Comparison of ENCODE assay signal across 9 mouse cellular contexts in the genomic region with DNA sequence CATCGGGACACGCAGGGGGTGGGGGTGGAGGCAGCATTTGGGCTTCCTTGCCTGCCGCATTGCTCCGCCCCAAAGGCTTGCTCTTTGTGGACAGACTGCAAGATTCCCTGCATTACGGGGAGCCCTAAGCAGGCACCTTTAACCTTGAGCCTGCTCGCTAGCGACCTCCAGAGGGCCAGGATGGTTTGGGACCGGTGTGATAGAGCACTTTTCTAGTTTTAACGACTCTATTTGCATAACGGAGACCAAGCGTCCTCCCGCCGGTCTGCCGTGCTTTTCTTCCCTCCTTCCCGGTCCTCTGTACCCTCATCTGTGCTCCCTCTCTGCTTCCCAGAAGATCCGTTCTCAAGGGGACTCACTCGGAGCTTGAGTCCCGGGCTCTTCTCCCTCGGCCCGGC. TPM values are rescaled to one million over a fixed set of nuclear protein-coding genes. Genes with fewer than 3 reads are reported as not detected.
DNase-seq lines count a peak whose midpoint lies in the region; ATAC-seq lines count a peak whose summit lies in the region.
"Had no signal": no experiment of that assay in that cellular context is flagged by ENCODE, and none has a peak within 500 bp of the region (broad histone marks: within the 10 kb centered on the region; RNA-seq: fewer than 3 reads in every experiment).

A gene (plus strand): TSS at position 70 of the 398 bp plus-strand sequence.

- H3K9ac ChIP-seq in intestine, embryonic 16.5 days (ENCODE audit: low read depth, low read length), result peak within 1 kb of the TSS; percentile 85
- peak within 1 kb of the TSS; percentile 98 for H3K9ac ChIP-seq in limb, embryonic 11.5 days (ENCODE audit: low read length)
- peak within 1 kb of the TSS; percentile 95 for H3K9ac ChIP-seq in midbrain, embryonic 12.5 days (replicated peaks)

- H3K36me3 ChIP-seq in intestine, embryonic 16.5 days (ENCODE audit: control insufficient read depth, insufficient read depth, low read length), result no peaks in the 10 kb centered on the region
- H3K36me3 ChIP-seq in limb, embryonic 11.5 days (ENCODE audit: control insufficient read depth, insufficient read depth, low read length), result no peaks in the 10 kb centered on the region
- H3K36me3 ChIP-seq in midbrain, embryonic 12.5 days, result no peaks in the 10 kb centered on the region

- peak; percentile 80 for DNase-seq in layer of hippocampus, adult 11-12 months (ENCODE audit: low spot score)
- DNase-seq in layer of hippocampus, adult 9-10 months (ENCODE audit: low spot score), result no peak
- peak; percentile 69 for DNase-seq in embryo, embryonic 11.5 days (ENCODE audit: low read depth, low spot score)
- peak; percentile 94 for DNase-seq in limb, embryonic 11.5 days (ENCODE audit: low spot score)
- DNase-seq in spleen, adult 18-20 months, result peak; percentile 85 to 94

- peak within 1 kb of the TSS; percentile 97 for H3K4me2 ChIP-seq in intestine, embryonic 16.5 days (ENCODE audit: low read depth, low read length)
- peak within 1 kb of the TSS; percentile 71 for H3K4me2 ChIP-seq in limb, embryonic 11.5 days (ENCODE audit: low read depth, severe bottlenecking)
- peak within 1 kb of the TSS; percentile 88 for H3K4me2 ChIP-seq in midbrain, embryonic 12.5 days (replicated peaks)

- H3K27me3 ChIP-seq in intestine, embryonic 16.5 days (replicated peaks; ENCODE audit: control insufficient read depth, insufficient read depth, low read length), result 0 out of 2 replicates have a peak, but pooled peaks cover 3% of the 10 kb centered on the region
- no peaks in the 10 kb centered on the region for H3K27me3 ChIP-seq in limb, embryonic 11.5 days (ENCODE audit: control insufficient read depth, insufficient read depth, low read length)
- 0 out of 2 replicates have a peak, but pooled peaks cover 8% of the 10 kb centered on the region for H3K27me3 ChIP-seq in midbrain, embryonic 12.5 days

- H3K27ac ChIP-seq in intestine, embryonic 16.5 days (ENCODE audit: low read length), result peak within 1 kb of the TSS; percentile 84
- H3K27ac ChIP-seq in limb, embryonic 11.5 days (replicated peaks; ENCODE audit: low read depth, low read length), result peak within 1 kb of the TSS; percentile 77
- H3K27ac ChIP-seq in midbrain, embryonic 12.5 days (replicated peaks), result peak within 1 kb of the TSS; percentile 92

- peak within 1 kb of the TSS; percentile 80 for H3K4me3 ChIP-seq in intestine, embryonic 16.5 days (ENCODE audit: low read length)
- peak within 1 kb of the TSS; percentile 81 for H3K4me3 ChIP-seq in limb, embryonic 11.5 days (ENCODE audit: low read depth, low read length)
- peak within 1 kb of the TSS; percentile 78 for H3K4me3 ChIP-seq in midbrain, embryonic 12.5 days

- peak; percentile 62 for ATAC-seq in granulocyte monocyte progenitor cell, adult 5-6 weeks (replicated peaks; ENCODE audit: poor library complexity, severe bottlenecking)
- ATAC-seq in intestine, embryonic 16.5 days, result peak; percentile 70
- ATAC-seq in limb, embryonic 11.5 days (ENCODE audit: insufficient number of reproducible peaks, low FRiP score, low TSS enrichment, low read depth), result peak; percentile 77
- peak; percentile 67 for ATAC-seq in midbrain, embryonic 12.5 days (ENCODE audit: low FRiP score, low read depth)

- H3K4me1 ChIP-seq in intestine, embryonic 16.5 days (ENCODE audit: control insufficient read depth, insufficient read depth, low read length), result peaks cover 14% of the 10 kb centered on the region; the same call in 1 of the 2 replicates
- H3K4me1 ChIP-seq in limb, embryonic 11.5 days (ENCODE audit: control insufficient read depth, insufficient read depth, low read length), result peaks cover 13% of the 10 kb centered on the region; the same call in 1 of the 2 replicates
- peaks cover 24% of the 10 kb centered on the region for H3K4me1 ChIP-seq in midbrain, embryonic 12.5 days

- under 1% methylated on average over 20 of the region's 20 CpGs for WGBS in intestine, embryonic 16.5 days
- under 1% methylated on average over 20 of the region's 20 CpGs for WGBS in limb, embryonic 11.5 days
- under 1% methylated on average over 20 of the region's 20 CpGs for WGBS in midbrain, embryonic 12.5 days

- no peaks in the 10 kb centered on the region for H3K9me3 ChIP-seq in intestine, embryonic 16.5 days (ENCODE audit: control insufficient read depth, low read length)
- no peaks in the 10 kb centered on the region for H3K9me3 ChIP-seq in limb, embryonic 11.5 days (ENCODE audit: control insufficient read depth, low read length)
- H3K9me3 ChIP-seq in midbrain, embryonic 12.5 days, result no peaks in the 10 kb centered on the region

RNA-seq across cellular contexts. Expression of the gene that starts here (rescaled TPM):
- total RNA-seq in granulocyte monocyte progenitor cell, adult 5-6 weeks (2014; fragmentation: Nextera tagmentation), result not detected in 2 replicates
- 0.13 and 1.8 TPM in 2 replicates for total RNA-seq in granulocyte monocyte progenitor cell, adult 5-6 weeks (2017)
- 14.3 and 15.1 TPM in 2 replicates for polyA plus RNA-seq in intestine, embryonic 16.5 days (2015; fragmentation: Nextera tagmentation; extraction: Ambion mirVana)
- 29.1 and 30.4 TPM in 2 replicates for polyA plus RNA-seq in limb, embryonic 11.5 days (2014; fragmentation: Nextera tagmentation; extraction: Ambion mirVana)
- 39.9 and 46.6 TPM in 2 replicates for polyA plus RNA-seq in midbrain, embryonic 12.5 days (2016; fragmentation: Nextera tagmentation; extraction: Ambion mirVana)
- total RNA-seq: MEL had no signal
